Mouse (Mus musculus): ENCODE measurements around the gene Gcfc2. TPM values are rescaled to one million over a fixed set of nuclear protein-coding genes. Genes with fewer than 3 reads are reported as not detected.

The Gcfc2 gene
- polyA plus RNA-seq (2014; fragmentation: Nextera tagmentation; extraction: Ambion mirVana), result 7.7 and 9.2 TPM in 2 replicates

GRCm38 (mm10) chr6:81923523-81924142, at the start of gene Gcfc2:
Gcfc2 (plus strand) TSS chr6:81923669.
- Histone ChIP-seq H3K27ac (0 out of 2 replicates have a peak within 1 kb of the TSS, but pooled peaks have one; percentile 59), H3K4me1 (replicated peaks; ENCODE audit: control insufficient read depth, insufficient read depth, low read length) (peaks cover 16% of the 10 kb centered on the region), H3K36me3 (replicated peaks; ENCODE audit: control insufficient read depth, insufficient read depth) (peaks cover 28% of the 10 kb centered on the region), H3K9ac (peak within 1 kb of the TSS; percentile 91), H3K4me3 (replicated peaks; ENCODE audit: low read length) (peak within 1 kb of the TSS; percentile 87), H3K27me3 (ENCODE audit: control insufficient read depth, insufficient read depth, low read length) (no peaks in the 10 kb centered on the region), H3K9me3 (ENCODE audit: control insufficient read depth, low read length) (no peaks in the 10 kb centered on the region), H3K4me2 (replicated peaks) (peak within 1 kb of the TSS; percentile 73)
- ATAC-seq (ENCODE audit: low FRiP score) (peak; percentile 95), DNase-seq (ENCODE audit: low spot score) (peak; percentile 99)
- under 1% methylated on average over 56 of the region's 56 CpGs for WGBS

GRCm38 (mm10) chr6:81895678-81896230, 27.7 kb upstream of the Gcfc2 start:
- Histone ChIP-seq H3K9me3 (ENCODE audit: control insufficient read depth, low read length) (no peaks in the 10 kb centered on the region), H3K27ac (no peak overlapping the region), H3K9ac (no peak overlapping the region), H3K4me2 (replicated peaks) (no peak overlapping the region), H3K36me3 (replicated peaks; ENCODE audit: control insufficient read depth, insufficient read depth) (no peaks in the 10 kb centered on the region), H3K4me1 (replicated peaks; ENCODE audit: control insufficient read depth, insufficient read depth, low read length) (no peaks in the 10 kb centered on the region), H3K4me3 (replicated peaks; ENCODE audit: low read length) (no peak overlapping the region), H3K27me3 (ENCODE audit: control insufficient read depth, insufficient read depth, low read length) (no peaks in the 10 kb centered on the region)
- ATAC-seq (ENCODE audit: low FRiP score) (no peak), DNase-seq (ENCODE audit: low spot score) (no peak)
- 67% methylated on average over 3 of the region's 3 CpGs for WGBS

- Histone ChIP-seq H3K9ac (no peak overlapping the region), H3K27me3 (ENCODE audit: control insufficient read depth, insufficient read depth, low read length) (no peaks in the 10 kb centered on the region), H3K4me1 (replicated peaks; ENCODE audit: control insufficient read depth, insufficient read depth, low read length) (no peaks in the 10 kb centered on the region), H3K27ac (no peak overlapping the region), H3K4me3 (replicated peaks; ENCODE audit: low read length) (no peak overlapping the region), H3K4me2 (replicated peaks) (no peak overlapping the region), H3K36me3 (replicated peaks; ENCODE audit: control insufficient read depth, insufficient read depth) (no peaks in the 10 kb centered on the region), H3K9me3 (ENCODE audit: control insufficient read depth, low read length) (no peaks in the 10 kb centered on the region)
- WGBS, result 91% methylated on average over 24 of the region's 25 CpGs
- ATAC-seq (ENCODE audit: low FRiP score), result no peak
- no peak for DNase-seq (ENCODE audit: low spot score)
These were observed 13.1 kb upstream of the Gcfc2 start for GRCm38 (mm10) chr6:81910302-81910855.

GRCm38 (mm10) chr6:81911244-81911643, 12.2 kb upstream of the Gcfc2 start:
- ATAC-seq (ENCODE audit: low FRiP score), result no peak
- Histone ChIP-seq H3K36me3 (replicated peaks; ENCODE audit: control insufficient read depth, insufficient read depth) (no peaks in the 10 kb centered on the region), H3K4me3 (replicated peaks; ENCODE audit: low read length) (no peak overlapping the region), H3K9ac (no peak overlapping the region), H3K9me3 (ENCODE audit: control insufficient read depth, low read length) (no peaks in the 10 kb centered on the region), H3K27me3 (ENCODE audit: control insufficient read depth, insufficient read depth, low read length) (no peaks in the 10 kb centered on the region), H3K4me1 (replicated peaks; ENCODE audit: control insufficient read depth, insufficient read depth, low read length) (no peaks in the 10 kb centered on the region), H3K27ac (no peak overlapping the region), H3K4me2 (replicated peaks) (no peak overlapping the region)
- WGBS, result 89% methylated on average over 5 of the region's 5 CpGs
- DNase-seq (ENCODE audit: low spot score), result no peak

GRCm38 (mm10) chr6:81911713-81912112, 11.8 kb upstream of the Gcfc2 start:
- Histone ChIP-seq H3K4me2 (replicated peaks) (no peak overlapping the region), H3K9me3 (ENCODE audit: control insufficient read depth, low read length) (no peaks in the 10 kb centered on the region), H3K4me1 (replicated peaks; ENCODE audit: control insufficient read depth, insufficient read depth, low read length) (no peaks in the 10 kb centered on the region), H3K36me3 (replicated peaks; ENCODE audit: control insufficient read depth, insufficient read depth) (no peaks in the 10 kb centered on the region), H3K27me3 (ENCODE audit: control insufficient read depth, insufficient read depth, low read length) (no peaks in the 10 kb centered on the region), H3K27ac (no peak overlapping the region), H3K9ac (no peak overlapping the region), H3K4me3 (replicated peaks; ENCODE audit: low read length) (no peak overlapping the region)
- WGBS, result 79% methylated on average over 4 of the region's 4 CpGs
- DNase-seq (ENCODE audit: low spot score) (no peak), ATAC-seq (ENCODE audit: low FRiP score) (no peak)

- Histone ChIP-seq H3K36me3 (replicated peaks; ENCODE audit: control insufficient read depth, insufficient read depth) (no peaks in the 10 kb centered on the region), H3K27me3 (ENCODE audit: control insufficient read depth, insufficient read depth, low read length) (no peaks in the 10 kb centered on the region), H3K4me2 (replicated peaks) (no peak overlapping the region), H3K27ac (no peak overlapping the region), H3K9ac (no peak overlapping the region), H3K4me1 (replicated peaks; ENCODE audit: control insufficient read depth, insufficient read depth, low read length) (no peaks in the 10 kb centered on the region), H3K9me3 (ENCODE audit: control insufficient read depth, low read length) (no peaks in the 10 kb centered on the region), H3K4me3 (replicated peaks; ENCODE audit: low read length) (no peak overlapping the region)
- 83% methylated on average over 3 of the region's 3 CpGs for WGBS
- DNase-seq (ENCODE audit: low spot score) (no peak), ATAC-seq (ENCODE audit: low FRiP score) (no peak)
These were observed 11.3 kb upstream of the Gcfc2 start for GRCm38 (mm10) chr6:81912177-81912576.

- Histone ChIP-seq H3K27ac (no peak overlapping the region), H3K4me3 (replicated peaks; ENCODE audit: low read length) (peak overlapping the region; percentile 87), H3K9me3 (ENCODE audit: control insufficient read depth, low read length) (no peaks in the 10 kb centered on the region), H3K36me3 (replicated peaks; ENCODE audit: control insufficient read depth, insufficient read depth) (peaks cover 34% of the 10 kb centered on the region), H3K4me2 (replicated peaks) (peak overlapping the region; percentile 73), H3K4me1 (replicated peaks; ENCODE audit: control insufficient read depth, insufficient read depth, low read length) (peaks cover 16% of the 10 kb centered on the region), H3K27me3 (ENCODE audit: control insufficient read depth, insufficient read depth, low read length) (no peaks in the 10 kb centered on the region), H3K9ac (peak overlapping the region; percentile 91)
- no peak for DNase-seq (ENCODE audit: low spot score)
- ATAC-seq (ENCODE audit: low FRiP score), result no peak
- WGBS, result 13% methylated on average over 5 of the region's 5 CpGs
These were observed 835 bp downstream of the Gcfc2 start for GRCm38 (mm10) chr6:81924304-81924703.

- H3K9ac ChIP-seq, result no peak overlapping the region
- H3K4me1 ChIP-seq (replicated peaks; ENCODE audit: control insufficient read depth, insufficient read depth, low read length), result peaks cover 8% of the 10 kb centered on the region
- no peaks in the 10 kb centered on the region for H3K27me3 ChIP-seq (ENCODE audit: control insufficient read depth, insufficient read depth, low read length)
- ATAC-seq (ENCODE audit: low FRiP score) (no peak), DNase-seq (ENCODE audit: low spot score) (no peak)
- peaks cover 76% of the 10 kb centered on the region for H3K36me3 ChIP-seq (replicated peaks; ENCODE audit: control insufficient read depth, insufficient read depth)
- no peak overlapping the region for H3K4me2 ChIP-seq (replicated peaks)
- no peak overlapping the region for H3K4me3 ChIP-seq (replicated peaks; ENCODE audit: low read length)
- H3K27ac ChIP-seq, result no peak overlapping the region
- WGBS, result 91% methylated on average over 4 of the region's 4 CpGs
- H3K9me3 ChIP-seq (ENCODE audit: control insufficient read depth, low read length), result no peaks in the 10 kb centered on the region
These were observed 5.9 kb downstream of the Gcfc2 start for GRCm38 (mm10) chr6:81929402-81929801.

- H3K4me2 ChIP-seq (replicated peaks), result no peak overlapping the region
- no peak for ATAC-seq (ENCODE audit: low FRiP score)
- H3K9me3 ChIP-seq (ENCODE audit: control insufficient read depth, low read length), result no peaks in the 10 kb centered on the region
- DNase-seq (ENCODE audit: low spot score), result no peak
- H3K27me3 ChIP-seq (ENCODE audit: control insufficient read depth, insufficient read depth, low read length), result no peaks in the 10 kb centered on the region
- 98% methylated on average over 3 of the region's 3 CpGs for WGBS
- H3K36me3 ChIP-seq (replicated peaks; ENCODE audit: control insufficient read depth, insufficient read depth), result peaks cover 86% of the 10 kb centered on the region
- no peak overlapping the region for H3K9ac ChIP-seq
- no peak overlapping the region for H3K4me3 ChIP-seq (replicated peaks; ENCODE audit: low read length)
- no peaks in the 10 kb centered on the region for H3K4me1 ChIP-seq (replicated peaks; ENCODE audit: control insufficient read depth, insufficient read depth, low read length)
- H3K27ac ChIP-seq, result no peak overlapping the region
These were observed 9.8 kb downstream of the Gcfc2 start for GRCm38 (mm10) chr6:81933281-81933680.

All from hindbrain, embryonic 14.5 days (tissue).